Mouse (Mus musculus): Measurements from ENCODE around the gene Ncoa6. TPM values are rescaled to one million over a fixed set of nuclear protein-coding genes. Genes with fewer than 3 reads are reported as not detected.

Ncoa6 gene
- 31.4 and 36.0 TPM in 2 replicates for polyA plus RNA-seq (2014; fragmentation: Nextera tagmentation; extraction: Ambion mirVana)

DNA sequence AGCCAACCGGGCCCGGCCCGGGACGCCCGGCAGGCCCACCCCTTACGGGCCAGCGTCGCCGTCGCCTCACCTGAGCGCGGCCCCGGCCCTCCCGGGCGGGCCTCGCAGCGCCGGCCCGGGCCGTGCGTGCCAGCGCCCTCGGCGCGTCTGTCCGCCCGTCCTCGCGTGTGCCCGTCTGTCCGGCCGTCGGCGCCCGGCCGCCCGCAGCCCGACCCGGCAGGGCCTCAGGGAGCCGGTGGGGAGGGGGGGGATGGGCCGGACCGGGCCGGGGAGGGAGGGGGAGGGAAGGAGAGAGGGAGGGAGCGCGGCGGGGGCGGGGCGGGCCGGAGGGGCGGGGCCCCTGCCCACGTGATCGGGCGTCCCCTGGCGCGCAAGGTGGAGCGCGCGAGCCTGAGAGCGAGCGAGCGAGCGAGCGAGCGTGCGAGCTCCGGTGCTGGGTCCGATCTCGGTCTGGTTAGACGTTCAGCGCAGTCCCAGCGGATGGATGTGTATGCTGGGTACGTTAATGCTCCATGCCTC is at the start of gene Ncoa6:
Ncoa6 (minus strand) TSS at position 325 of the 519 bp plus-strand sequence.
- peak within 1 kb of the TSS; percentile 90 for H3K27ac ChIP-seq (ENCODE audit: low read depth, low read length)

DNA sequence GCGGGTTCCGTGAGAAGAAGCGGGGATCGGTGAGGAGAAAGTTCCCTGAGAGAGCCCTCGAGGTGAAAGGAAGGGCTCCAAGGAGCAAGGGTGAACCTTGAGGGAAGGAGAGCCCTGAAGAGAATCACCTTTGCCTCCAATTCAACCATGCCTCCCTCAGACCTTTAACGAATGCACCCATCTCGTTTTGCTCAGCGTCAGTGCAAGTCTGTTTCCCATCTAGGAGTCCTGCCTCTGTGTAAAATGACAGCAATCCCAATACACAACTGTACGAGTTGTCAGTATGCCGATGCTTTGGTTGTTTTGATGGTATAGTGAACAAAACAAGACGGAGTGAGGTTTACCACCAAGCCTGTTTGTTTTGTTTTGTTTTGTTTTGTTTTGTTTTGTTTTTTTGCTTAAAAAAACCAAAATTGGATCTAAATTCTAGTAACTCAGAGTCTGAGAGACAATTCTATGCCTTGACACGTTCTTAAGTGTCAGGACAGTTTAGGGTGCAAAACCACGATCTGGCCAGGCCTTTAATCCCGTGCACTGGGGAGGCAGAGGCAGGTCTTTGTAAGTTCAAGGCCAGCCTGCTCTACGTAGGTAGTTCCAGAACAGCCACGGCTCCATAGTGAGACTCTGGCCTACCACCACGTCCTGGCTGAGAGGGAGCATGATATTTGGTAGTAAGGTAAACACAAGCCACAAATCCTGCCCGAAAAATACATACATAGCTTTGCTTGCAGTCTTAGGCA is 45.0 kb upstream of the Ncoa6 start:
- Histone ChIP-seq H3K27ac (ENCODE audit: low read depth, low read length) (peak overlapping the region; percentile 40; the same call in 1 of the 2 replicates), H3K27me3 (ENCODE audit: control insufficient read depth, insufficient read depth, low read length) (no peaks in the 10 kb centered on the region), H3K4me1 (ENCODE audit: control insufficient read depth, insufficient read depth, low read length) (0 out of 2 replicates have a peak, but pooled peaks cover 3% of the 10 kb centered on the region), H3K9ac (replicated peaks; ENCODE audit: low read depth, low read length) (peak overlapping the region; percentile 60; the same call in 1 of the 2 replicates), H3K4me2 (ENCODE audit: low read depth, low read length) (peak overlapping the region; percentile 83), H3K9me3 (ENCODE audit: control insufficient read depth, low read length) (no peaks in the 10 kb centered on the region), H3K36me3 (ENCODE audit: control insufficient read depth, insufficient read depth, low read length) (no peaks in the 10 kb centered on the region), H3K4me3 (ENCODE audit: low read depth, low read length) (peak overlapping the region; percentile 70)
- WGBS = 28% methylated on average over 18 of the region's 18 CpGs
- ATAC-seq (ENCODE audit: low read depth) = no peak

More for the DNA sequence above, at the start of gene Ncoa6:
- H3K9me3 ChIP-seq (ENCODE audit: control insufficient read depth, low read length) = no peaks in the 10 kb centered on the region
- ATAC-seq (ENCODE audit: low read depth) = peak; percentile 80
- no peaks in the 10 kb centered on the region for H3K36me3 ChIP-seq (ENCODE audit: control insufficient read depth, insufficient read depth, low read length)
- H3K27me3 ChIP-seq (ENCODE audit: control insufficient read depth, insufficient read depth, low read length) = no peaks in the 10 kb centered on the region
- peak within 1 kb of the TSS; percentile 51 for H3K4me2 ChIP-seq (ENCODE audit: low read depth, low read length)
- peak within 1 kb of the TSS; percentile 99 for H3K9ac ChIP-seq (replicated peaks; ENCODE audit: low read depth, low read length)
- WGBS = under 1% methylated on average over 31 of the region's 72 CpGs
- peak within 1 kb of the TSS; percentile 85 for H3K4me3 ChIP-seq (ENCODE audit: low read depth, low read length)
- H3K4me1 ChIP-seq (ENCODE audit: control insufficient read depth, insufficient read depth, low read length) = peaks cover 16% of the 10 kb centered on the region

DNA sequence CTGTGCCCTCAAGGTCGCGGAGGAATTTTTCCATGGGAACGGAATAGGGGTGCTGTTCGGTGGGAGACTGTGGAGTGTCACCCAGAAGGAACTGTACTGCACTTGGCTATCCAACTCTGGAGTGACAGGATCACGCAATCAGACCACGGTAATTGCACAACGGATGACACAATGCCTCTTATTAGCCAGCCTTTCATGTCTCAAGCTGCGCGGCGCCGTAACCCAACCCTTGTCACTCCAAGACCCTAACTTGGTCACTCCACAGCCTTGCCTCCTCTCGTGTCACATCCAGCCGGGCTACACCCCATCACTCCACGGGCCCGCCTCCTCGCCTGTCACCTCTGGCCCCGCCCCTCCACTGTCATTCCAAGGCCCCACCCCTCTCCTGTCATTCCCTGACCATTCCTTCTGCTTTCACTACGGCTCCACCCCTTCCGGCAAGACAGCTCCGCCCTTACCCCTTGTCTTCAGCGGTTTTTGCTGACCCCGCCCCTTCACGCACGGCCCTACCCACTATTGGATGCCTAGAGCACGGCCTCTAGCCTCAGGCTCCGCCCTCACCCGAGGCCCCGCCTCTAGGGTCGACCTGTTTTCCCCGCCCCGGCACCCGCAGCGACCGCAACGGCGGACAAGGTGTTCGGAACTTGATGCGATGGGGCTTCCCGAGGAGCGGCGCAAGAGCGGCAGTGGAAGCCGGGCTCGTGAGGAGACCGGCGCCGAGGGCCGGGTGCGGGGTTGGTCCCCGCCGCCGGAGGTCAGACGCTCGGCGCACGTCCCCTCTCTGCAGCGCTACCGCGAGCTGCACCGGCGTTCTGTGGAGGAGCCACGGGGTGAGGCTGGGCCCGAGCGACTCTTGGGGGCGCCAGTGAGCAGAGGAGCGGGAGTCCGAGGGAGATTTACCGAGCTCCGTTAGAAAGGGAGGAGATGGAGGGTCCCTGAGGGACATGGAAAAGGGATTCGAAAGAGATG is 44.0 kb upstream of the Ncoa6 start, which contains the start of the genes Acss2 and Ggt7:
Acss2 (plus strand) TSS at position 494 of the 969 bp plus-strand sequence.
Ggt7 (minus strand) TSS at position 783 of the 969 bp plus-strand sequence.
- Histone ChIP-seq H3K4me3 (ENCODE audit: low read depth, low read length) (peak within 1 kb of the TSS; percentile 70), H3K9me3 (ENCODE audit: control insufficient read depth, low read length) (no peaks in the 10 kb centered on the region), H3K4me1 (ENCODE audit: control insufficient read depth, insufficient read depth, low read length) (peaks cover 12% of the 10 kb centered on the region; the same call in 1 of the 2 replicates), H3K9ac (replicated peaks; ENCODE audit: low read depth, low read length) (peak within 1 kb of the TSS; percentile 60), H3K27ac (ENCODE audit: low read depth, low read length) (peak within 1 kb of the TSS; percentile 76), H3K36me3 (ENCODE audit: control insufficient read depth, insufficient read depth, low read length) (no peaks in the 10 kb centered on the region), H3K27me3 (ENCODE audit: control insufficient read depth, insufficient read depth, low read length) (no peaks in the 10 kb centered on the region), H3K4me2 (ENCODE audit: low read depth, low read length) (peak within 1 kb of the TSS; percentile 83)
- 3% methylated on average over 69 of the region's 70 CpGs for WGBS
- ATAC-seq (ENCODE audit: low read depth) = peak; percentile 98

DNA sequence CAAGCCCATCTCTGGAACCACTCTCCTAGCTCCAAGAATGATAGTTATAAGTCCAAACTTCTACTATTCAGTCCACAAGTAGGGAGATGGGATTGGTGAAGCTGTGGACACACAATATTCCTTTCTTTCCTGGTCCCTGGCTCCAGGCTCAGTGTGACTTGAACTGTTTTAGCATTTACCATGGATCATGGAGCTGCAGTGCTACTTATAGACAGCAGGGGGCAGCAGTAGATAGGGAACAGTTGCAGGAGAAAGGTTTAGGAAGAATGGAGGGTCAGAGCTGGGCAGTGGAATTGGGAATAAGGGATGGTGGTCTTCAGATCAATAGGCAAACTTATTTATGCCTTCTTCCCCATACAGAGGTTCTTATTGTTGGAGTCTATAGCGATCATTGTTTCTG is 42.2 kb upstream of the Ncoa6 start:
- H3K27me3 ChIP-seq (ENCODE audit: control insufficient read depth, insufficient read depth, low read length) = no peaks in the 10 kb centered on the region
- no peak overlapping the region for H3K4me2 ChIP-seq (ENCODE audit: low read depth, low read length)
- H3K27ac ChIP-seq (ENCODE audit: low read depth, low read length) = no peak overlapping the region
- H3K4me1 ChIP-seq (ENCODE audit: control insufficient read depth, insufficient read depth, low read length) = peaks cover 15% of the 10 kb centered on the region; the same call in 1 of the 2 replicates
- no peaks in the 10 kb centered on the region for H3K36me3 ChIP-seq (ENCODE audit: control insufficient read depth, insufficient read depth, low read length)
- 0% methylated on average over 1 of the region's 1 CpGs for WGBS
- no peak overlapping the region for H3K9ac ChIP-seq (replicated peaks; ENCODE audit: low read depth, low read length)
- ATAC-seq (ENCODE audit: low read depth) = no peak
- no peak overlapping the region for H3K4me3 ChIP-seq (ENCODE audit: low read depth, low read length)
- no peaks in the 10 kb centered on the region for H3K9me3 ChIP-seq (ENCODE audit: control insufficient read depth, low read length)

- Histone ChIP-seq H3K9ac (replicated peaks; ENCODE audit: low read depth, low read length) (peak overlapping the region; percentile 73), H3K36me3 (ENCODE audit: control insufficient read depth, insufficient read depth, low read length) (no peaks in the 10 kb centered on the region), H3K4me3 (ENCODE audit: low read depth, low read length) (peak overlapping the region; percentile 55), H3K4me1 (ENCODE audit: control insufficient read depth, insufficient read depth, low read length) (peaks cover 15% of the 10 kb centered on the region; the same call in 1 of the 2 replicates), H3K4me2 (ENCODE audit: low read depth, low read length) (peak overlapping the region; percentile 52), H3K27ac (ENCODE audit: low read depth, low read length) (peak overlapping the region; percentile 49; the same call in 1 of the 2 replicates), H3K9me3 (ENCODE audit: control insufficient read depth, low read length) (no peaks in the 10 kb centered on the region), H3K27me3 (ENCODE audit: control insufficient read depth, insufficient read depth, low read length) (no peaks in the 10 kb centered on the region)
- ATAC-seq (ENCODE audit: low read depth) = peak; percentile 35
- 1% methylated on average over 19 of the region's 23 CpGs for WGBS
These were observed 41.0 kb upstream of the Ncoa6 start for GRCm38 (mm10) chr2:155514666-155515065.

DNA sequence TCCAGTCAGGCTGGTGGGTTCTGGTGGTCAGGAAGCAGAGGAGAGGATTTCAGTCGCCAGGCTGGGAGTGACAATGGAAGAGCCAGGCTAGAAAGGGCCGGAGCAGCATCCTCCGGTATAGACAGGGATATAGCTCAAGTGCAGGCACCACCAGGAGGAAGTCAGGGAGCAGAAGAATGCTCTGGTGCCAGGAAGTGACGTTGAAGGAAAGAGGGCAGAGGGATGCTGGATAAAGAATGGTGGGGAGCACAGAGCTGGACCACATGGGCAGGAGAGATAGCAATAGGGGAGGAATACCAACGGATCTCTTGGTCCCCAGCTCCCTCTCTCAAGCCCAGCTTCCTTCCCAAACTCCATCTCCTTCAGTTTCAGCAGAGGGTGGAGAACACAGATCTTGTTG is 39.8 kb upstream of the Ncoa6 start:
- Histone ChIP-seq H3K4me1 (ENCODE audit: control insufficient read depth, insufficient read depth, low read length) (peaks cover 11% of the 10 kb centered on the region; the same call in 1 of the 2 replicates), H3K4me3 (ENCODE audit: low read depth, low read length) (peak overlapping the region; percentile 55), H3K27ac (ENCODE audit: low read depth, low read length) (no peak overlapping the region), H3K9me3 (ENCODE audit: control insufficient read depth, low read length) (no peaks in the 10 kb centered on the region), H3K4me2 (ENCODE audit: low read depth, low read length) (peak overlapping the region; percentile 52), H3K27me3 (ENCODE audit: control insufficient read depth, insufficient read depth, low read length) (no peaks in the 10 kb centered on the region), H3K9ac (replicated peaks; ENCODE audit: low read depth, low read length) (peak overlapping the region; percentile 73), H3K36me3 (ENCODE audit: control insufficient read depth, insufficient read depth, low read length) (no peaks in the 10 kb centered on the region)
- no peak for ATAC-seq (ENCODE audit: low read depth)
- WGBS = 60% methylated on average over 5 of the region's 5 CpGs

DNA sequence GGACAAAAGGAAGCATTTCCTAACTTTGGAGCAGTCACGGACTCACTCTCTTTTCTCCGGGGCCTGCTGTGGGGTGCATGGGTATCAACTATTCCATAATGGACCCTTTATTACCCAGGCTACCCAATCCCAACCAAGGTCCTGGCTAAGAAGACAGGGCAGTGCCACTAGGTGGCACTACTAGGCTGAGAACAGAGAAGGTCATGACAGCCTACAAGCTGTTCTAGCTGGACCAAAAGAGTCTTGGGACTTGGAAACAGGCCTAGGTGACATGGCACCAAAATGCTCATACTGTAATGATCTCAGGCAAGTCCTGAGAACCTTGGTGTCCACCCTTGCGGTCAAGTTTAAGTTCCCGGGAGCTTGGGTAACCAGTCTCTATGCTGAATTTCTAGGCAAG is 38.8 kb upstream of the Ncoa6 start:
- peaks cover 11% of the 10 kb centered on the region; the same call in 1 of the 2 replicates for H3K4me1 ChIP-seq (ENCODE audit: control insufficient read depth, insufficient read depth, low read length)
- peak overlapping the region; percentile 52; the same call in 1 of the 2 replicates for H3K4me2 ChIP-seq (ENCODE audit: low read depth, low read length)
- WGBS = 54% methylated on average over 4 of the region's 4 CpGs
- H3K9ac ChIP-seq (replicated peaks; ENCODE audit: low read depth, low read length) = no peak overlapping the region
- H3K27me3 ChIP-seq (ENCODE audit: control insufficient read depth, insufficient read depth, low read length) = no peaks in the 10 kb centered on the region
- no peak overlapping the region for H3K27ac ChIP-seq (ENCODE audit: low read depth, low read length)
- no peaks in the 10 kb centered on the region for H3K36me3 ChIP-seq (ENCODE audit: control insufficient read depth, insufficient read depth, low read length)
- H3K9me3 ChIP-seq (ENCODE audit: control insufficient read depth, low read length) = no peaks in the 10 kb centered on the region
- H3K4me3 ChIP-seq (ENCODE audit: low read depth, low read length) = no peak overlapping the region
- ATAC-seq (ENCODE audit: low read depth) = no peak

DNA sequence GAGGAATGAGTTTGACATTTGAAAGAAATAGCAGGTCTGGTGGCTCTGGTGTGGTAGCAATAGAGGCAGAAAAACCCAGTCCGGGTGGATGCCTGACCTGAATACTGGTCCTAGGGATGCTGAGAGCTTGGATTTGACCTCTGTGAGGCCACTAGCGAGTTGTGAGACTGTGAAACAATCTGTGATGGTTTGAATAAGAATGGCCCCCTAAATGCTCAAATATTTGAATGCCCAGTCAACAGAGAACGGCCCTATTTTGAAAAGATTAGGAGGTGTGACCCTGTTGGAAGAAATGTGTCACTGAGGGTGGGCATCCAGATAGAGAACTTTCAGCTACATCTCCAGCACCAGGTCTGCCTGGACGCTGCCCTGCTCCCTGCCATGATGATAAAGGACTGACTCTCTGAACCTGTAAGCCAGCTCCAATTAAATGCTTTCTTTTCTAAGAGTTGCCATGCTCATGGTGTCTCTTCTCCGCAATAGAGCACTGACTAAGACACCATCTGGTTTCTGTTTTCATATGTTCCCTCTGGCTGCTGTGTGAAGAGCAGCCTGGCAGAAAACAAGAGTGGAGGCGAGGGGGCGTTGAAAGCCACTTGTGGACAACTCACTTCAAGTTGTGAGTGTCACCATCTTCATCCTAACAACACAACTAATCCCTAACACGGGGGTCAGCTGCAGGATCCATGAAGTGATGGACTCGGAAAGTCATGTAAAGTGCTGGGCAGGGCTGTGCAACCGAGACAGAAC is 34.2 kb upstream of the Ncoa6 start:
- Histone ChIP-seq H3K9me3 (ENCODE audit: control insufficient read depth, low read length) (no peaks in the 10 kb centered on the region), H3K36me3 (ENCODE audit: control insufficient read depth, insufficient read depth, low read length) (peaks cover 12% of the 10 kb centered on the region; the same call in 1 of the 2 replicates), H3K9ac (replicated peaks; ENCODE audit: low read depth, low read length) (no peak overlapping the region), H3K4me1 (ENCODE audit: control insufficient read depth, insufficient read depth, low read length) (peaks cover 5% of the 10 kb centered on the region; the same call in 1 of the 2 replicates), H3K27me3 (ENCODE audit: control insufficient read depth, insufficient read depth, low read length) (no peaks in the 10 kb centered on the region), H3K4me2 (ENCODE audit: low read depth, low read length) (no peak overlapping the region), H3K4me3 (ENCODE audit: low read depth, low read length) (no peak overlapping the region), H3K27ac (ENCODE audit: low read depth, low read length) (no peak overlapping the region)
- 77% methylated on average over 10 of the region's 10 CpGs for WGBS
- ATAC-seq (ENCODE audit: low read depth) = no peak

All from neural tube, embryonic 14.5 days (tissue).